Mouse (Mus musculus) gastrocnemius, postnatal 14 days (tissue): ENCODE measurements at regions not wholly inside any gene's neighbourhood (a gene's known extent, or its start where the extent isn't known, plus 50 kb on each side); places are given as distances from the start of the nearest gene placed in this dataset.

ENCODE experiments used
- DNase-seq: peaks from one replicate; pipeline ENCODE4 v3.0.0; 2021; ENCODE audit warnings: mixed read lengths
- intact Hi-C: fragments of 180-260 bp; cut with DNase I; formaldehyde crosslinking; loops from one replicate; pipeline ENCODE4 v1.15.1; 2025; ENCODE audit warnings: low total_unique reads

- intact Hi-C loops, result no loop called here
- no peak for DNase-seq
These were observed 52.0 kb upstream of the C030005K15Rik start for GRCm38 (mm10) chr10:97778531-97778930.

DNA sequence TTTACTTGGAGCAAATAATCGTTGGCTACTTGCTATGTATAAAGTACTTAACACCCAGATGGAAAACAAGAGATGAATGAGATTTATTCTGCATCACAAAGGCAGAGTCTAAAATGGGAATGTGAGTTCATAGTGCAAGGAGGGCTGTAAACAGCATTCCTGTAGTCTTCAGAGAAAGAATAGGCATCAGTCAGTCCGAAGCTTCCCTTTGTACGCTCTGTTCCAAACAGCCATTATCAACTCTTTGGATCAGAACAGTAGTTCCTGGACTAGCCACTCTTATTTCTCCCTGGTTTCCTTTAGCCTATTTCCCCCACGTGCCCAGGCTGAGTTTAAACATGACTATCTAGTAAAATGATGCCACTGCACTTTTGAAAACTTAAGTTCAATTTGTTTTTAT lies 52.8 kb upstream of the C030005K15Rik start:
- intact Hi-C loops, result no loop called here
- DNase-seq, result no peak

GRCm38 (mm10) chr10:97793804-97794203 lies 67.2 kb upstream of the C030005K15Rik start:
- intact Hi-C loops, result no loop called here
- no peak for DNase-seq

- intact Hi-C loops, result no loop called here
These were observed 75.1 kb upstream of the C030005K15Rik start for GRCm38 (mm10) chr10:97801448-97802265.

GRCm38 (mm10) chr10:97807947-97808346 lies 81.4 kb upstream of the C030005K15Rik start:
- no peak for DNase-seq
- intact Hi-C loops, result no loop called here

More at GRCm38 (mm10) chr10:97801448-97802265, 75.1 kb upstream of the C030005K15Rik start:
- no peak for DNase-seq

DNA sequence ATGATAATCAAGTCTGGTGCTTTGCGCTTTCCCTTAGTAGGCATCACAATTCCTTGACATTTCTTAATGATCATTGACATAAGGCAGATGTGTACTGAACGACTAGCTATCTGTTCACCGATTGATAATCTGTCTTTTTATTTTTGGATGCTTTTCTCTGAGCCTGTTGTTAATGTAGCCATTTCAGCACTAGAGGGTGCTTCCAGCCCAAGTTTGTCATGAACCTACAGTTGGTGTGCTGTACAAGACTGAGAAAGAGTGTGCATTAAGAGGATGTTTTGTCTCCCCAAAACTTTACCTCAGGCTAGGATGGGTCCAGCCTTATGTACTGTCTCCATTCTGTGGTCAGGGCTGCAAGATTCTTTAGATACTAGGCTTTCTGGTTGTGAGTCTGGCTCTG lies 116.0 kb upstream of the C030005K15Rik start:
- intact Hi-C loops, result no loop called here

DNA sequence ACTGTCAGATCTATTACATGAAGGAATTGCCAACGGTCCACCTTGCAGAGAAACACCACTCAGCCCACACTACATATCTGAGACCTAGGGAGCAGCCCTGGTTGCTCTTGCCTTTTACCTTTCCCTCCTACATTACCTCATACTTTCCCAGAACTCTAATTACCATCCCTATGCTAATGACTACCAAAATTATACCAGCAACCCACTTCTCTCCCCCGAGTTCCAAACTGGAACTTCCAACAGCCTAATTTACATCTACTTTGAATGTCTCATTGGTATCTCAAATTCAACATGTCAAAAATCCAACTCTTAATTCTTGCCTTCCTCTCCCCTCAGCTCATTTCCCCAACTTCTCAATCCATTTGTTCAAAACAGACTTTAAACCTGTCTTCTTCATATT lies 124.9 kb upstream of the C030005K15Rik start:
- intact Hi-C loops, result no loop called here
- DNase-seq, result no peak

More for the DNA sequence above, 116.0 kb upstream of the C030005K15Rik start:
- DNase-seq, result no peak

DNA sequence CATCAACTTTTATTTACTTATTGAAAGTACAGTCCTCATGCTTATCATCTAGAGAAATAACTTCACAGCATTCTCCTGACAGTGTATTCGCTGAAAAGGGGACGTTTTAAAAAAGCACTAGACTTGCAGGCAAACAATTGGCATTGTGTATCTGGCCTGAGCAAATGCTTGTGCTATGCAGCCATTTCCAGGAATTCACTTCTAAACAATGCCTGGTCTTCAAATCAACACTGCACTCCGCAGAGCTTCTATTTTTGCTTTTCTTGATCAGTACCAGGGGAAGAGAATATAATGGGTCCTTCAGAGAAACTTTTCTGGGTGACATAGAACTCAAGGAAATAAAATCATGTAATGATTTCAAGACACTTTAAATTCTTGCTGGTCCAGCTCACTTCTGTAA lies 150.5 kb upstream of the C030005K15Rik start:
- intact Hi-C loops, result no loop called here
- no peak for DNase-seq

DNA sequence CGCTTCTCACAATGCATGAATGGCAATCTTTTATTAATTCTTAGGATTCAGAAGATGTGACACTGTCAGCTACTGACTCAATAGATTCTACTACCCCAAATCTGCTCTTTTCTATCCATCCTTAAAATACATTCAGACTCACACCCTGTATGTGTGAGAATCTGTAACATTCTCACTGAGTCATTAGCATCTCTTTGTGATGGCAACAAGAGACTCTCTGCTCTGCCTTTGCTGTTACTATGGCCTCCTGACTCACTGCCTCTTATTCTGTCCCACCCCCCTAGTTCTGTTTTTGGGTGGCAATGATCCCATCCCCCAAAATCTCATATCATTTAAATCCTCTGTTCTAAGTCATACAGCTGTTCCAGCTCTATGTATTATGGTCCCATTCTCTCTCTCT lies 159.5 kb upstream of the C030005K15Rik start:
- no peak for DNase-seq
- intact Hi-C loops, result no loop called here

DNA sequence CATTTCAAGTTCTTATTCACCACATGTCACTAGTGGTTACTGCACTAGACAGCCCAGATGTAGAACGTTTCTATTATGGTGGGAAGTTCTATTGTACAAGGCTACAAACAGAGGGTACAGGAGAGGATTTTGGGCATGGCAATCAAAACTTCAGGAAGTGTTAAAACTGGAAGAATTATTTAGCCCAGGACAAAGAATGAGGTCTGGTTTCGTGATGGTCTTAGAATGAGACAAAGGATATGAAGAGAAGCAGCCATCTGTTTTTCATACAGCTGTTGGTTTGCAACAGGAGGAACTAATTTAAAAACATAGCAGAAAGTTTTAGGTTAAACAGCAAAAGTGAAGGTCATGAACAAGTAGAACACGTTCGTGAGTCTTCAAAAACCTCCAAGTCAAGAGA lies 179.2 kb upstream of the C030005K15Rik start:
- no peak for DNase-seq
- intact Hi-C loops, result no loop called here

GRCm38 (mm10) chr10:97925568-97925967 lies 199.0 kb upstream of the C030005K15Rik start:
- intact Hi-C loops, result no loop called here
- no peak for DNase-seq

GRCm38 (mm10) chr10:97940345-97940744 lies 213.8 kb upstream of the C030005K15Rik start:
- no peak for DNase-seq
- intact Hi-C loops, result no loop called here

- intact Hi-C loops, result no loop called here
- DNase-seq, result no peak
These were observed 239.3 kb upstream of the C030005K15Rik start for GRCm38 (mm10) chr10:97965881-97966280.

- intact Hi-C loops, result no loop called here
- no peak for DNase-seq
These were observed 240.4 kb upstream of the C030005K15Rik start for GRCm38 (mm10) chr10:97966931-97967330.

DNA sequence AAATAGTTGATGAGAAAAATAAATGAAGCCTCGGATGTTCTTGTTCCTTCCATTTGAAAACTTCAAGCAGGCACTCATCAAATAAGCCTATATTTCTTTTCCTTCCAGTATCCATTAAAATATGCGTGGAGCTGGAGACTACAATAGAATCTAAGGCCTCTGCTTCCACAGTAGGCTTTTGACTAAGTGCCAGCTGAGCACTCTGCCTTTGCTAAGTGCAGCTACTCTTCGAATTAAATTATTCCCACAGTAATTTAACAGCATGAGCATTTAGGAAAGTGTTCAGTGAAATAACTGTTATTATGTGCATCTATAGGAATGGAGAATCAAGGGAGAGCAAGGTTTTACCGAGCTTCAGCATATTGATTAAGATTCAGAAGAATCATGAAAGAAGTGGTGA lies 280.5 kb upstream of the C030005K15Rik start:
- intact Hi-C loops, result no loop called here
- no peak for DNase-seq

DNA sequence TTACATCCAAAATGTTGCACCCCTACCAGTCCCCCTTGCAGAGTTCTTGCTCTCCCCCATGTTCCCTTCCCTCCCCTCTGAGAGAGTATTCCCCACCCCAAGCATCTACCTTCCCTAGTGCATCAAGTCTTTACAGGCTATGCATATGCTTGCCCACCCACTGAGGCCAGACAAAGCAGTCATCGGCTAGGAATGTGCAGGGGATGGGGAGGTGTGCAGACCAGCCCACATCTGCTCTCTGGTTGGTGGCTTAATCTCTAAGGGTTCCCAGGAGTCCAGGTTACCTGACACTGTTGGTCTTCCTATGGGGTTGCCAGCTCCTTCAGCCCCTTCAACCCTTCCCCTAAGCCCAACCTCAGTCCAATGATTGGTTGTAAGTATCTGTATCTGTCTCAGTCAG lies 281.8 kb upstream of the C030005K15Rik start:
- no peak for DNase-seq
- intact Hi-C loops, result no loop called here

DNA sequence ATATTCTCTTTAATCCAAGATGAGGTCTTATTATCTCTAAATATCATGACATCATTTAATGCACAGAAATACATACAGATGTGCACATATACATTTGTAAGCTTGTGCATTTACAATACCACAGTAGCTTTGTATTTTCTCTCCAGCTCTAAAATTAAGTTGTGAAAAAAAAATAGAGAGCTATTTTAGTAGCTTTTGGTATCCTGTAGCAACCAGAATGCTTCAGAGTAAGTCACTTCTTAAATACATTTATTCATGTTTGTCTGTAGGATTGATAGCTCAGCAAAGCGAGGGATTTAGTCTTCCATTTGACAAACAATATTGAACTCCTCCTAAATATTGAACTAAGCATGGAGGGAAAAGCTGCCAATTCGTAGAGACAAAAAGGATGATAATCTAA lies 286.4 kb upstream of the C030005K15Rik start:
- intact Hi-C loops, result no loop called here
- no peak for DNase-seq

- no peak for DNase-seq
- intact Hi-C loops, result no loop called here
These were observed 288.7 kb upstream of the C030005K15Rik start for GRCm38 (mm10) chr10:98014985-98015902.

DNA sequence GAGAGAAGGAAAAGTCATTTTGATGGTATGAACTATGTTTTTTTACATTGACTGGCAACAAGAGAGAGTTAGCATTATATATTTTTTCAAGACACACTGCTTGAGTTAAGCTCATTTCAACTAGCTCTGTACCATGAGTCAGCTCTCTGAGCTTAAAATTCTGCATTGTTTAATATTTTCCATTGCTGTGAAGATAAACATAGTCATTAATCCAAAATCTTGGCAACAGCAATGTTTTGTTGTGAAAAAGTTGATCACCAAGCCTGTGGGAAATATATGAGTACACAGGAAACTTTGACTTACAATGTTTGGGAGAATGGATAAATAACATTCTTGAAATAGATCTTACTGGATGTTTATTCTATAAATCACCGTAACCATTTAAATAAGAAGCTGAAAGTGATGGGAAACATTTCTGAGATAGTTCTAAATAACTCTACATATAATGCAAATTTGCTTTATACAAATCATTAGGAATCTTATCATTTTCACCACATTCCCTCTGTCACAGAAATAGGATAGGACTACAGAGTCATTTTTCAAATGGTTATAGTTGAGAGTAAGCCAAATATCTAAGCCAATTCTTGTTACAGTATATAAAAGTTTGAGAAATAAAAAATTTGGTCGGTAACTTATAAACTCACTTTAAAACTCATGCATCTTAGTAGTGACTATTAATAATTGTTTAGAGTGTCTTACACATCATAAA lies 290.2 kb upstream of the C030005K15Rik start:
- intact Hi-C loops, result no loop called here

GRCm38 (mm10) chr10:98029124-98029523 lies 302.6 kb upstream of the C030005K15Rik start:
- no peak for DNase-seq
- intact Hi-C loops, result no loop called here

More for the DNA sequence above, 290.2 kb upstream of the C030005K15Rik start:
- DNase-seq, result no peak
